Mouse (Mus musculus): Measurements from ENCODE around the gene Paqr9.

GRCm38 (mm10) chr9:95612246-95612768 lies 52.9 kb downstream of the Paqr9 start:
- TF ChIP-seq GATA1 (IDR thresholded peaks at IDR 0.05; ENCODE audit: borderline replicate concordance, low read length) (no peak), FLI1 (IDR thresholded peaks at IDR 0.05; ENCODE audit: low read length) (no peak)

All from megakaryocyte, embryonic 14.5 days (primary cell).